Mouse (Mus musculus): ENCODE measurements around the gene Rnf144b. TPM values are rescaled to one million over a fixed set of nuclear protein-coding genes. Genes with fewer than 3 reads are reported as not detected.

Gene Rnf144b
- total RNA-seq, 2 experiments from 2014 or later, result 10.1 to 13.7 TPM

DNA sequence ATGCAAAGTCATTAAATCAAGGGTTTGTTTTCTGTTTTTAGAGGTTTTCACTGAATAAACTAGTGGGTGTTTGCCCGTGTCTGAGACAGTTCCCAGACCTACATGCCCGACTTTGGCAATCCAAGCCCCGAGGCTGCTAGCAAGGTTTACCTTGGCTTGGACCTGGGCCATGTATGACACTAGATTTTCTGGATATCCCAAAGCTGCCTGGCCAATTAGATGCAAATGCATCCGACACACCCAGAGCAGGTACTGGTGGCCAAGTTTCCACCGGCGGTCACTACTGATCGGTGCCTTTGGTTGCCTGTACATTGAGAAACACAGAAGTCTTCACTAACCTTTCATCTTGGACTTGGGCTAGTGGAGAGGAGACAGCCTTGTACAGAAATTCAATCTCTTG, 144.0 kb downstream of the Rnf144b start:
- no peak for DNase-seq

DNA sequence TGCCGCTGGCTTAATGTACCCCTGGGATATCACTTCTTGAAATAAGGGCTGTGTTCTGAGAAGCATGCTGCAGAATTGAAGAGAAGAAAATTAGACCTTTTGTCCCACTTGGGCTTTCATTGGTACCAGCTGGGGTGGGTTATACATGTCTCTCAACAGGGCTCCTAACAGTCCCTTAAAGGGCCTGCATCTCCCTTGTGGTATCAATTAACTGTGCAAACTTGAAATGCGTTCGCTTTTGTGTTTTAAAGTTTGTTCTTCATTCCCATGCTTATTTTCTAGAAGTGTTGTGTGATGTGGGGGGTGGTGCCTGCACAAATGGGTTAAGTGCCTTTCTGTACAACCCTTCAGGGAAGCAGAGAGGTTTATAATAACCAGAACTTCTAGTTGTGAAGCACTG, 145.8 kb downstream of the Rnf144b start:
- no peak for DNase-seq

DNA sequence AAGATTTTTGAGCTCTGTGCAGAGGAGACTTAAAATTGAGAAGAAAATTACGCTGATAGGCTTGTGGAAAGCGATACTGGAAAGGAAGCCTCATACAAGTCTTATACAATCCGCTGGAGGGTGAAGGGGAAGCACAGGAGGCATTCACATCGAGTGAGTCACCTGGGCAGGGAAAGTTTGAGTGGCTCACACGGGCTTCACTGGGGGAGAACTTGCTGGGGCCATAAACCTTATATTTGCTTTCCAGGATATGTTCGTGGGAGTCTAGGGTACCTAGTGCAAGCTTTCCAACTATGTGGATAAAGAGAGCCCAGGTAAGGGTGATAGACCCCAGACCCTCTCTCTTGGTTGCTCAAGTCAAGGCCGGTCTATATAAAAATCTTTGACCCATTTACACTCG, 150.5 kb downstream of the Rnf144b start:
- no peak for DNase-seq

DNA sequence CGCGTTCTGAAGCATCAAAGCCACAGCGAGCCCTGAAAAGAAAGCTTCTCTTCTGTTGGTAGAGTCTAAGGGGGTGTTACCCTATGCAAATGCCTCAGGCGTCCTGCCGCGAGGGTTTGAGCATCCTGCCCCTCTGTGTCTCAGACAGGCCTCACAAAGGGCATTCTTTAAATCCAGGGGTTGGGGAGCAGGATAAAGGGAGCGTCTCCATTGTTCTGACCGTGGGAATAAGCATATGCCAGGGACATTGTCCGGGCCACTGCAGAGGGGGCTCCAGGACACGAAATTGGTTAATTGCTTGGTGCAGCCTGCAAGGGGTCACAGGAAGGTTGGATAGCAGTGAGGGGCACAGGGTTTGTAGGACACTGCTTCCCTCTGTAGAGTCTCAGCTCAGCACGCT, 151.0 kb downstream of the Rnf144b start:
- DNase-seq, result no peak

DNA sequence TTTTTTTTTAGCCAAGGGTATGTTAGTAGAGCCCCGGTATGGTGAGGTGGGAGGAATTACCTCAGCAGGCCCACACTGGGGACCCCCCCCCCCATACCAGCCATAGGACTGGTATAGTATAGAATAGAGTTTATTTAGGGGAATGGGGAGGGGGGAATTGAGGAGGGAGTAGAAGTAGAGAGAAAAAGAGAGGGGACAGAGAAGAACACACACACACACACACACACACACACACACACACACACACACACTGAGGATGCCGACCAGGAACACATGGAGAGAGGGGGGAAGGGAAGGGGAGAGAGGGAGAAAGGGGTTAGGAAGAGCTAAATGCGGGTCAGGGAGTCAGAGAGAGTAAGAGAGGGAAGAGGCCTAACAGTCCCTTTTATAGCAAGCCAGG, 151.7 kb downstream of the Rnf144b start:
- no peak for DNase-seq

DNA sequence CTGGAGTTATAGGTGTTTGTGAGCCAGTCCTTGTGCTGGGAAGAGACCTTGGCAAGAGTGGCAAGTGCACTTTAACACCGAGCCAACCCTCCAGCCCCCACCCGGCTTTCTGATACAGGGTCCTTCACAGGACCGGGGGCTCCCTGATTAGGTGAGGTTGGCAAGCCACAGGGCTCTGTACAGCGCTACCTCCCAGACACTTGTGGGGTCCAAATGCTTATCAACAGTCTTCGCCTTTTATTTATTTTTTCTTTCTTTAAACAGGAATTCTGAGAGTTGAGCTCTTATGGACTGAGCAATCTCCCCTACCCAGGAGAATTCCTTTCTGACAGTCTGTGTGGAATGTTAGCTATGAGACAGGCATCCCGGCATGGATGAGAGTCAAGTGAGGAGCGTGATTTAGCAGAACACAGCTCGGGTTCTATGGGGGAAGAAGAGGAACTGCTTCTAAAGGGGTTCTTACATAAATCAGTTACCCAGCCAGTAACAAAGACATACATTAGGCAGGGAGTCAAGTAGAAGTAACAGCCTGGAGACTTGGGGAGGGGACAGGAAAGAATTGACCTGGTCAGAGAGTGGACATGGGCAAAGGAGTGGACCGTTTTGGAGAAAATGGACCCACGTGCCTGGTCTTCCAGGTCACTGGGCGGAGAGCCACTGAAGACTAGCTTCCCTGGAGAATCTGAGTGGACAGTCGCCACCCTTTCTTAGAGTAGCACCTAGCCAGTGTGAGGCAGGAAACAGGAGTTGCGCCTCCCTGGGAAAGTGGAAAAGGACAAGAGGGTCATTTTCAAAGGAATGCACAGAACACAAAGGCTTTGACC, 154.8 kb downstream of the Rnf144b start:
- peak; percentile 20 for DNase-seq

DNA sequence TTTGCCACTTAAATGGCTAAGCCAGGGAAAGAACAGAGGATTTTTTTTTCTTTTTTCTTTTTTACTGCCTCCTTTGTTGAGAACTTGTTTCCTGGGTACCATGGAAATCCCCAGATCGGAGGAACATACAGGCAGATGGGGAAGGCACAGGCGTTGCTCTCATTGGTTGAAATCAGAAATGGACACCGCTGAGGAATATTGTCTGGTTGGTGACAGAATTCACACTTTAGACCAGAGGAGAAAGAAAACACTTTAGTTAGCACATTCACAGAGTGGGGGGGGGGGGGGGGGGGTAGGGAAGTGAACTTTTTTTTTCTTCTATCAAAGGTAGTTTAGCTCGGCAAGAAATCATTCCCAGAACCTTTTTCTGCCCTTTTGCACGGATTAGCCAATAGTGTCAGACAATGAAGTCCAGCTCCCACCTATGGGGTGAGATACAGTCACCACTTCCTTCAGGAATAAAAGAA, 155.4 kb downstream of the Rnf144b start:
- DNase-seq, result no peak

DNA sequence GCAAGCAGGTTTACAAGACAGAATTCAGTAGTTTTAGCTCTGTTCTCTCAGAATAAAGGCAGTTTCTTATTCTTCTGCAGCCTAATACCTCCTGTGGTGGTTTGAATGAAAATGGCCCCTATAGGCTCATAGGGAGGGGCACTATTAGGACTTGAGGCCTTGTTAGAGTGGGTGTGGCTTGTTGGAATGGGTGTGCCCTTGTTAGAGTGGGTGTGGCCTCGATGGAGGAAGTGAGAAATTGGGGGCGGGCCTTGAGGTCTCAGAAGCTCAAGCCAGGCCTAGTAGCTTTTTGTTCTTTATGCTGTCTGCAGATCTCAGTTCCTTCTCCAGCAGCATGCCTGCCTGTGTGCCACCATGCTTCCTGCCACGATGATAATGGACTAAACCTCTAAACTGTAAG, 159.8 kb downstream of the Rnf144b start:
- DNase-seq, result no peak

DNA sequence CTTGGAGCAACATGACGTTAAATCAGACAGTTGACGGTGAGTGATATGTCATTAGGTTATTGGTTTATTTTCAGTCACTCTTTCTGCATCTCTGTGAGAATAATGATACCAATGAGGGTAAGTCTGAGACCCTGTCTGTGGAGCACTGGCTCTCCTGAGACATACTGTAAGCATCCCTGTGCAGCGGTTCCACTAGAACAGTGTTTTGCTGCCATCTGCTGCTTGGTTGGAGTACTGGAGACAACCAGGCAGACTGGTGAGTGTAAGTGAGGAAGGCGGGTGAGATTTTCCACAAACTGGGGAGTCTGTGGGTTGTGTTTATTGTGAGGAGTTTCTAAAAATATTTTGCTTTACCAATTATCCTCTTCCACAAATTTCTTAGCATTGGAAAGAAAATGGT, 166.0 kb downstream of the Rnf144b start:
- peak; percentile 82 for DNase-seq

DNA sequence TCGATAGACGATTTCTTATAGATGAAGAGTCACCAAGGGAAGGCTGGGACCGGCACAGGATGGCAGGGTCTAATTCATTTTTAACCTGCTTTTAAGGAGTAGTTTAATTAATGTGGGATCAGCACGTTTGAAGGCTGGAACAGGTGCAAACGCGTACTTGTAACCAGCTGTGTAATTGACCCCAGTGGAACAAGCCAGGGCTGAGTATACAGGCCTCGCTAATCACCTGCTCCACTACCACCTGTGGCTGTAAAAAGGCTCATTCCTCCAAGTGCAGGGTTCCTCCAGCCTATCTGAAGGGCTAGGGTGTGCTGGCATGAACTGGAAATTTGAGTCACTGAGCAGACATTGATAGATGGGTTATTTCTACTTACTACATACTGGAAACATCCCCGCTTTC, 174.0 kb downstream of the Rnf144b start:
- DNase-seq, result no peak

Other genes with a start within 250 kb of the Rnf144b start
- gene Kif13a, start 192.8 kb upstream of the Rnf144b start, total RNA-seq (2021), result 10 to 100 TPM; 29.3 to 38.6 TPM
- gene Nhlrc1, start 107.8 kb upstream of the Rnf144b start, total RNA-seq (2021), result 1 to 10 TPM; 3.1 to 5.0 TPM
- 1 to 10 TPM; 9.5 to 9.9 TPM for gene Kdm1b, start 79.2 kb upstream of the Rnf144b start, total RNA-seq (2021)
- gene Tpmt, start 77.9 kb upstream of the Rnf144b start, total RNA-seq (2021), result 10 to 100 TPM; 17.4 to 24.1 TPM
- 10 to 100 TPM; 74.0 to 84.1 TPM for gene Dek, start 16.5 kb upstream of the Rnf144b start, total RNA-seq (2021)

Data from adrenal gland, postnatal 10 days (tissue).